Mouse (Mus musculus) liver, postnatal 0 days (tissue): ENCODE data around the gene Pfn1. TPM values are rescaled to one million over a fixed set of nuclear protein-coding genes. Genes with fewer than 3 reads are reported as not detected.

ENCODE experiments used
- ATAC-seq: fragments of 200-750 bp; cut with Nextera tagmentation; 2 replicates; pipeline ENCODE4 v1.8.0; 2017; ENCODE audit warnings: mild to moderate bottlenecking, moderate library complexity
- DNase-seq: peaks from one replicate; pipeline ENCODE4 v3.0.0-alpha.2; 2016
- H3K27ac ChIP-seq: fragments of 300-500 bp; sonication (generic); 2 replicates; pipeline ENCODE4 v1.5.1; 2014; ENCODE audit warnings: antibody characterized with exemption, moderate library complexity, mild to moderate bottlenecking, low read depth
- H3K27me3 ChIP-seq: fragments of 300-500 bp; sonication (generic); 2 replicates; pipeline ENCODE4 v1.6.1; 2014; ENCODE audit warnings: low read length, control low read depth, mixed read lengths; ENCODE audit not compliant: insufficient read depth
- H3K36me3 ChIP-seq: fragments of 300-500 bp; sonication (generic); replicated peaks from 2 replicates; pipeline ENCODE4 v1.6.1; 2014; ENCODE audit warnings: mild to moderate bottlenecking, control low read depth, low read length, moderate library complexity, mixed read lengths; ENCODE audit not compliant: insufficient read depth
- H3K4me1 ChIP-seq: fragments of 300-500 bp; sonication (generic); 2 replicates; pipeline ENCODE4 v1.6.1; 2014; ENCODE audit warnings: antibody characterized with exemption, mild to moderate bottlenecking, control low read depth; ENCODE audit not compliant: insufficient read depth
- H3K4me2 ChIP-seq: fragments of 300-500 bp; sonication (generic); 2 replicates; pipeline ENCODE4 v1.6.1; 2014; ENCODE audit warnings: low read depth, mild to moderate bottlenecking, low read length, moderate library complexity, mixed read lengths
- H3K4me3 ChIP-seq: fragments of 300-500 bp; sonication (generic); 2 replicates; pipeline ENCODE4 v1.5.1; 2014; ENCODE audit warnings: low read depth, low read length
- H3K9ac ChIP-seq: fragments of 300-500 bp; sonication (generic); replicated peaks from 2 replicates; pipeline ENCODE4 v1.6.1; 2014; ENCODE audit warnings: mild to moderate bottlenecking, moderate library complexity
- H3K9me3 ChIP-seq: fragments of 300-500 bp; sonication (generic); 2 replicates; pipeline ENCODE4 v1.6.1; 2016; ENCODE audit warnings: mild to moderate bottlenecking, control low read depth, low read length, mixed read lengths
- CTCF ChIP-seq: sonication (generic); IDR thresholded peaks from 2 replicates; pipeline ENCODE4 v1.5.1; 2016; ENCODE audit warnings: antibody characterized with exemption, low read depth
- EP300 ChIP-seq: IDR thresholded peaks from 2 replicates; pipeline ENCODE4 v1.6.1; 2016; ENCODE audit warnings: antibody characterized with exemption, low read depth, mild to moderate bottlenecking
- WGBS: fragments of 180-500 bp; shearing (Covaris S2); extraction: QIAGEN DNeasy Blood & Tissue Kit; methylation state at CpG from one replicate; pipeline ENCODE4 v1.1.7; 2014; ENCODE audit not compliant: insufficient replicate concordance; 5-methylcytosine and 5-hydroxymethylcytosine counted together
- polyA plus RNA-seq: library from polyadenylated mRNA; unstranded; fragments of >200 nt; fragmentation: Nextera tagmentation; extraction: Ambion mirVana; gene quantifications from 2 replicates; pipeline ENCODE4 v1.2.1, GENCODE M21; 2015

The Pfn1 gene
- polyA plus RNA-seq, 1 experiment from 2014 or later = 918 TPM

- no peak for TF ChIP-seq CTCF
- TF ChIP-seq EP300 = no peak
- no peaks in the 10 kb centered on the region for H3K27me3 ChIP-seq
- H3K4me2 ChIP-seq = no peak overlapping the region
- no peak for DNase-seq
- no peak overlapping the region for H3K4me3 ChIP-seq
- ATAC-seq = no peak
- H3K4me1 ChIP-seq = peaks cover 20% of the 10 kb centered on the region
- no peak overlapping the region for H3K27ac ChIP-seq
- 69% methylated on average over 9 of the region's 9 CpGs for WGBS
- peaks cover 13% of the 10 kb centered on the region for H3K36me3 ChIP-seq
- no peak overlapping the region for H3K9ac ChIP-seq
- H3K9me3 ChIP-seq = no peaks in the 10 kb centered on the region
Measured at GRCm38 (mm10) chr11:70657991-70658390, 3.5 kb upstream of the Pfn1 start.

- H3K4me1 ChIP-seq = peaks cover 22% of the 10 kb centered on the region
- peaks cover 13% of the 10 kb centered on the region for H3K36me3 ChIP-seq
- 51% methylated on average over 6 of the region's 6 CpGs for WGBS
- DNase-seq (no peak), ATAC-seq (no peak)
- H3K27me3 ChIP-seq = no peaks in the 10 kb centered on the region
- no peak for TF ChIP-seq CTCF
- TF ChIP-seq EP300 = no peak
- H3K9ac ChIP-seq = no peak overlapping the region
- H3K4me3 ChIP-seq = no peak overlapping the region
- no peak overlapping the region for H3K27ac ChIP-seq
- no peaks in the 10 kb centered on the region for H3K9me3 ChIP-seq
- H3K4me2 ChIP-seq = no peak overlapping the region
Measured at GRCm38 (mm10) chr11:70657573-70657972, 3.1 kb upstream of the Pfn1 start.

- Histone ChIP-seq H3K4me2 (peak within 1 kb of the TSS; percentile 96), H3K9me3 (no peaks in the 10 kb centered on the region), H3K9ac (peak within 1 kb of the TSS; percentile 100), H3K27ac (peak within 1 kb of the TSS; percentile 99), H3K27me3 (no peaks in the 10 kb centered on the region), H3K4me1 (peaks cover 27% of the 10 kb centered on the region), H3K36me3 (peaks cover 11% of the 10 kb centered on the region), H3K4me3 (peak within 1 kb of the TSS; percentile 100)
- DNase-seq (no peak), ATAC-seq (no peak)
- 33% methylated on average over 3 of the region's 3 CpGs for WGBS
- TF ChIP-seq EP300 = no peak
- no peak for TF ChIP-seq CTCF
Measured at GRCm38 (mm10) chr11:70656964-70657363, 2.5 kb upstream of the Pfn1 start, which contains the start of gene Eno3. Gene Eno3, plus strand, starts transcription at chr11:70657202.

DNA sequence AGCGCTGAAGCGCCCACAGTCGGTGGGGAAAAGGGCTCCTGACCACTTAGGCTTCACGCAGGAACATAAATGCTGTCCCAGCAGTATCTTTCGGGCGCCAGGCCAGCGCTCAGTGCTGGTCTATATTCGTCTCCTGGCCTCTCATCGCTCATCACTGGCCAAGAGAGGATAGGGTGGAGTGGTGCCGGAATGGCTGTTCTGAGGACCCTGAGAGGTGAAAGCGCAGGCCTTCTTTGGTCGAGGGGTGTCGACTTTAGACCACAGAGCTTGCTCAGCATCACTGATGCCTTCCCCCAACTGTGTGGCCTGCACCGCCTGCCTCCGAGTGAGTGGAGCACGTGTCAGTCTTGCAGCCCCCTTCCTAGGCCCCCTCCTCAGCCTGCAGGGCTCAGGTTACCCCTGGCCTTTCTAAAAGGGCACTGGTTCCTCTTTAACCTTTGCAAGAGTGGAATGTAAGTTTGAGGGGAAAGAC, 2.0 kb upstream of the Pfn1 start:
- WGBS = 26% methylated on average over 16 of the region's 16 CpGs
- Histone ChIP-seq H3K4me1 (peaks cover 31% of the 10 kb centered on the region), H3K27me3 (no peaks in the 10 kb centered on the region), H3K9me3 (no peaks in the 10 kb centered on the region), H3K4me2 (peak overlapping the region; percentile 96), H3K9ac (peak overlapping the region; percentile 100; the same call in 1 of the 2 replicates), H3K27ac (peak overlapping the region; percentile 99), H3K36me3 (peaks cover 12% of the 10 kb centered on the region), H3K4me3 (peak overlapping the region; percentile 100)
- no peak for ATAC-seq
- no peak for TF ChIP-seq EP300
- no peak for TF ChIP-seq CTCF
- DNase-seq = no peak

- H3K36me3 ChIP-seq = peaks cover 19% of the 10 kb centered on the region
- no peaks in the 10 kb centered on the region for H3K9me3 ChIP-seq
- ATAC-seq (peak; percentile 16), DNase-seq (peak; percentile 68)
- 2% methylated on average over 60 of the region's 61 CpGs for WGBS
- H3K27me3 ChIP-seq = no peaks in the 10 kb centered on the region
- H3K9ac ChIP-seq = peak overlapping the region; percentile 100
- H3K4me3 ChIP-seq = peak overlapping the region; percentile 100
- peak overlapping the region; percentile 99 for H3K27ac ChIP-seq
- TF ChIP-seq CTCF (no peak), EP300 (no peak)
- H3K4me2 ChIP-seq = peak overlapping the region; percentile 96
- peaks cover 38% of the 10 kb centered on the region for H3K4me1 ChIP-seq
Measured at GRCm38 (mm10) chr11:70655571-70656455, 1.4 kb upstream of the Pfn1 start.

DNA sequence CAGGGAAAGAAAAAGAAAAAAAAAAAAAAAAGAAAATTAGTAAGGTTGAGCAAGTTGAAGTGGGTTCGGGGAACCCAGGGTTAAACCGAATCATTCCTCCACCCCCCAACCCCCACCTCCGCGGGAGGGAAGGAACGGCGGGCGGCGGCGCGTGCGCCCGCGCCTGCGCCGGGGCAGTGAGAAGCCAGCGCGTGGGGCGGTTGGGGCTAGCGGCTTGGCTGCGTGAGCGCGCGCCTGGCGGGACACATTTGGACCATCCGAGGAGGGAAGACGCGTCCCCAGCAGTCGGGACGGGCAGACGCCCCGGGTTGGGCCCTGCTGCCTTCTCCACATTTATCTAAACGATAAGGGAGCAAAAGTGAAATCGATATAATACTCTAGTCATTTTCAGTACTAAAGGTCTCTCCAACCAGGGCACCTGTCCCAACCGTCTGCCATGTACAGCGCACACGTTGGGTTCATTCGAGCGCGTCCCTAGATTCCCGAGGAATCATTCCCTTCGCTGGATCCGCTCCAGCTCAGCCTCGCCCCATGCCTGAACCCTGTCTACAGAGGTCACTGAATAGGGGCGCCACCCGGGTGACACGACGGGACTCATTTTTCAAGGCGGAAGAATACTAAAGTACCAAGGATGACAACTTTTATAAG, 603 bp upstream of the Pfn1 start:
- peak; percentile 86 for DNase-seq
- Histone ChIP-seq H3K27me3 (no peaks in the 10 kb centered on the region), H3K9me3 (no peaks in the 10 kb centered on the region), H3K36me3 (peaks cover 26% of the 10 kb centered on the region), H3K4me2 (peak overlapping the region; percentile 96), H3K4me1 (peaks cover 45% of the 10 kb centered on the region), H3K4me3 (peak overlapping the region; percentile 100), H3K9ac (peak overlapping the region; percentile 100), H3K27ac (peak overlapping the region; percentile 99)
- no peak for TF ChIP-seq CTCF
- TF ChIP-seq EP300 = peak; percentile 54
- whole genome bisulfite sequencing = under 1% methylated on average over 46 of the region's 48 CpGs
- ATAC-seq = peak; percentile 65
